Mouse (Mus musculus) embryonic fibroblast, embryonic 13.5 days (primary cell): ENCODE data around the gene Cdc42bpg.

Source experiments
- CTCF ChIP-seq: IDR thresholded peaks from 2 replicates; pipeline ENCODE4 v1.5.1; 2011; ENCODE audit warnings: mild to moderate bottlenecking, control low read depth, low read length, moderate library complexity, borderline replicate concordance; ENCODE audit not compliant: insufficient read depth
- POLR2A ChIP-seq: IDR thresholded peaks from 2 replicates; pipeline ENCODE4 v1.6.1; 2011; ENCODE audit warnings: low read depth, mild to moderate bottlenecking, control low read depth, low read length, moderate library complexity

DNA sequence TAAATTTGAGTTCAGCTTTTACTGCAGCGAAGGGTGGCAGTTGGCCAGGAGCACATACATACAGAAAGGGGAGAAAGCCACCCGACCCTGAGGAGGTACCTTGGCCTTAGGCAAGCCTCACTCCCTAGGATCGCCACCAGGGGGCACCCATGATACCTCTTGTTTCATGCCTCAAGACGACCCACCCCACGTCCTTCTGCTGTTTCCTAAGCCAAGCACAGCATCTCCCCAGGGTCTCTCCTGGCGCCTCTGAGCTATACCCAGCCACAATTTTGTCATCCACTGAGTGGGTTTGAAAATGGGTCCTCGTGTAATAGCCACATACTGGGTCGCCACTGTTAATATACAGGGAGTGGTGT, 38.1 kb upstream of the Cdc42bpg start:
- TF ChIP-seq CTCF (peak; percentile 84), POLR2A (no peak)
